Mouse (Mus musculus) T-helper 17 cell (primary cell): Measurements from ENCODE around the gene Gm20661.
"Not testable (repeated sequence)": the region's sequence is repeated elsewhere in the genome, so short reads cannot be mapped to it uniquely, and the experiment has no call there.

Experiments
- in situ Hi-C, 2 experiments: fragments of 300-600 bp; cut with MboI, MseI; formaldehyde crosslinking; loops; 1 replicate in 1 of 2; 2 replicates in 1 of 2; pipeline ENCODE4 v1.15.1; 2025; ENCODE audit warnings: high pct_unique_total_duplicates in 2 of 2

Gene Gm20661

GRCm38 (mm10) chr9:107994464-107994863 lies 11.6 kb downstream of the Gm20661 start:
- in situ Hi-C loops: loop anchor here in 1 of 2 experiments (5.0 kb wide), 1 partner anchor 102 kb away; no protein-coding TSS in a partner anchor

GRCm38 (mm10) chr9:107995513-107995912 lies 12.7 kb downstream of the Gm20661 start:
- in situ Hi-C loops: no loop called here

- in situ Hi-C loops: no loop called here
Measured at GRCm38 (mm10) chr9:107996049-107996448, 13.2 kb downstream of the Gm20661 start, which contains the start of gene Gm20662. Gm20662 (plus strand) TSS chr9:107996349.

GRCm38 (mm10) chr9:108001922-108002770 lies 19.3 kb downstream of the Gm20661 start, which contains the start of gene Ip6k1:
Ip6k1 (plus strand) TSS chr9:108002501.
- in situ Hi-C loops: loop anchor here in 1 of 2 experiments (5.0 kb wide), 1 partner anchor 45 kb away; the partner anchor contains the start of gene Gmppb

GRCm38 (mm10) chr9:108002778-108003530 lies 20.1 kb downstream of the Gm20661 start:
- in situ Hi-C loops: loop anchor here in 1 of 2 experiments (5.0 kb wide), 1 partner anchor 44 kb away; the partner anchor contains the start of gene Gmppb

- in situ Hi-C loops: loop anchor here in 1 of 2 experiments (5.0 kb wide), 1 partner anchor 44 kb away; the partner anchor contains the start of gene Gmppb
Measured at GRCm38 (mm10) chr9:108003531-108003890, 20.7 kb downstream of the Gm20661 start.

- in situ Hi-C loops: no loop called here
Measured at GRCm38 (mm10) chr9:108008041-108008440, 25.2 kb downstream of the Gm20661 start.

- in situ Hi-C loops: no loop called here
Measured at GRCm38 (mm10) chr9:108010385-108010784, 27.5 kb downstream of the Gm20661 start.

GRCm38 (mm10) chr9:108013577-108013976 lies 30.7 kb downstream of the Gm20661 start:
- in situ Hi-C loops: not testable (repeated sequence)

- in situ Hi-C loops: no loop called here
Measured at GRCm38 (mm10) chr9:108017127-108017526, 34.3 kb downstream of the Gm20661 start.

- in situ Hi-C loops: no loop called here
Measured at GRCm38 (mm10) chr9:108020741-108021140, 37.9 kb downstream of the Gm20661 start.

GRCm38 (mm10) chr9:108023216-108023615 lies 40.4 kb downstream of the Gm20661 start:
- in situ Hi-C loops: no loop called here

- in situ Hi-C loops: loop anchor here in 1 of 2 experiments (25.0 kb wide), 1 partner anchor 1189 kb away; no protein-coding TSS in a partner anchor
Measured at GRCm38 (mm10) chr9:108026584-108026983, 43.7 kb downstream of the Gm20661 start.

GRCm38 (mm10) chr9:108027867-108028266 lies 45.0 kb downstream of the Gm20661 start:
- in situ Hi-C loops: loop anchor here in 1 of 2 experiments (25.0 kb wide), 1 partner anchor 1191 kb away; no protein-coding TSS in a partner anchor

GRCm38 (mm10) chr9:108032126-108032525 lies 49.3 kb downstream of the Gm20661 start:
- in situ Hi-C loops: loop anchor here in 1 of 2 experiments (25.0 kb wide), 1 partner anchor 1195 kb away; no protein-coding TSS in a partner anchor

- in situ Hi-C loops: loop anchor here in 1 of 2 experiments (25.0 kb wide), 1 partner anchor 1198 kb away; no protein-coding TSS in a partner anchor
Measured at GRCm38 (mm10) chr9:108035331-108036156, 52.7 kb downstream of the Gm20661 start.
